Mouse (Mus musculus): ENCODE results near the gene Dctd. TPM values are rescaled to one million over a fixed set of nuclear protein-coding genes. Genes with fewer than 3 reads are reported as not detected.
A peak's percentile ranks its signal among the peaks of the same experiment; 100 is the strongest.

Dctd gene
- polyA plus RNA-seq, 1 experiment, result not detected

GRCm38 (mm10) chr8:48100100-48100787, 1.4 kb downstream of the Dctd start:
- TF ChIP-seq POLR2A (IDR thresholded peaks at IDR 0.05; ENCODE audit: insufficient read depth, low read depth, low read length) (no peak), CTCF (IDR thresholded peaks at IDR 0.05; ENCODE audit: insufficient read depth, low read depth, low read length) (no peak)
- Histone ChIP-seq H3K4me3 (ENCODE audit: insufficient read depth, low read depth, low read length) (no peak overlapping the region), H3K27ac (ENCODE audit: insufficient read depth, low read depth, low read length) (no peak overlapping the region), H3K4me1 (ENCODE audit: control insufficient read depth, insufficient read depth, low read length) (peaks cover 7% of the 10 kb centered on the region)
- WGBS, result 75% methylated on average over 14 of the region's 14 CpGs

- 42% methylated on average over 5 of the region's 5 CpGs for WGBS
- TF ChIP-seq CTCF (IDR thresholded peaks at IDR 0.05; ENCODE audit: insufficient read depth, low read depth, low read length), result no peak
- no peak for TF ChIP-seq POLR2A (IDR thresholded peaks at IDR 0.05; ENCODE audit: insufficient read depth, low read depth, low read length)
- H3K27ac ChIP-seq (ENCODE audit: insufficient read depth, low read depth, low read length), result no peak overlapping the region
- H3K4me1 ChIP-seq (ENCODE audit: control insufficient read depth, insufficient read depth, low read length), result peaks cover 4% of the 10 kb centered on the region
- H3K4me3 ChIP-seq (ENCODE audit: insufficient read depth, low read depth, low read length), result peak overlapping the region; percentile 71
These were observed 10.5 kb downstream of the Dctd start for GRCm38 (mm10) chr8:48109373-48109855.

- no peak overlapping the region for H3K27ac ChIP-seq (ENCODE audit: insufficient read depth, low read depth, low read length)
- H3K4me1 ChIP-seq (ENCODE audit: control insufficient read depth, insufficient read depth, low read length), result peaks cover 4% of the 10 kb centered on the region
- H3K4me3 ChIP-seq (ENCODE audit: insufficient read depth, low read depth, low read length), result peak overlapping the region; percentile 71
- TF ChIP-seq CTCF (IDR thresholded peaks at IDR 0.05; ENCODE audit: insufficient read depth, low read depth, low read length) (no peak), POLR2A (IDR thresholded peaks at IDR 0.05; ENCODE audit: insufficient read depth, low read depth, low read length) (no peak)
- WGBS, result 1% methylated on average over 53 of the region's 61 CpGs
These were observed 11.2 kb downstream of the Dctd start for GRCm38 (mm10) chr8:48109856-48110780.

- Histone ChIP-seq H3K27ac (ENCODE audit: insufficient read depth, low read depth, low read length) (no peak overlapping the region), H3K4me3 (ENCODE audit: insufficient read depth, low read depth, low read length) (no peak overlapping the region), H3K4me1 (ENCODE audit: control insufficient read depth, insufficient read depth, low read length) (peaks cover 4% of the 10 kb centered on the region)
- TF ChIP-seq POLR2A (IDR thresholded peaks at IDR 0.05; ENCODE audit: insufficient read depth, low read depth, low read length), result no peak
- no peak for TF ChIP-seq CTCF (IDR thresholded peaks at IDR 0.05; ENCODE audit: insufficient read depth, low read depth, low read length)
- WGBS, result 89% methylated on average over 6 of the region's 6 CpGs
These were observed 15.7 kb downstream of the Dctd start for GRCm38 (mm10) chr8:48114591-48114990.

GRCm38 (mm10) chr8:48122991-48123390, 24.1 kb downstream of the Dctd start:
- WGBS, result 100% methylated on average over 1 of the region's 1 CpGs
- TF ChIP-seq POLR2A (IDR thresholded peaks at IDR 0.05; ENCODE audit: insufficient read depth, low read depth, low read length) (no peak), CTCF (IDR thresholded peaks at IDR 0.05; ENCODE audit: insufficient read depth, low read depth, low read length) (no peak)
- no peak overlapping the region for H3K4me3 ChIP-seq (ENCODE audit: insufficient read depth, low read depth, low read length)
- no peaks in the 10 kb centered on the region for H3K4me1 ChIP-seq (ENCODE audit: control insufficient read depth, insufficient read depth, low read length)
- no peak overlapping the region for H3K27ac ChIP-seq (ENCODE audit: insufficient read depth, low read depth, low read length)

GRCm38 (mm10) chr8:48124857-48125256, 26.0 kb downstream of the Dctd start:
- 72% methylated on average over 8 of the region's 8 CpGs for WGBS
- Histone ChIP-seq H3K4me3 (ENCODE audit: insufficient read depth, low read depth, low read length) (no peak overlapping the region), H3K4me1 (ENCODE audit: control insufficient read depth, insufficient read depth, low read length) (no peaks in the 10 kb centered on the region), H3K27ac (ENCODE audit: insufficient read depth, low read depth, low read length) (no peak overlapping the region)
- TF ChIP-seq POLR2A (IDR thresholded peaks at IDR 0.05; ENCODE audit: insufficient read depth, low read depth, low read length) (no peak), CTCF (IDR thresholded peaks at IDR 0.05; ENCODE audit: insufficient read depth, low read depth, low read length) (no peak)

GRCm38 (mm10) chr8:48126954-48127353, 28.1 kb downstream of the Dctd start:
- H3K27ac ChIP-seq (ENCODE audit: insufficient read depth, low read depth, low read length), result no peak overlapping the region
- 91% methylated on average over 13 of the region's 13 CpGs for WGBS
- no peaks in the 10 kb centered on the region for H3K4me1 ChIP-seq (ENCODE audit: control insufficient read depth, insufficient read depth, low read length)
- no peak for TF ChIP-seq CTCF (IDR thresholded peaks at IDR 0.05; ENCODE audit: insufficient read depth, low read depth, low read length)
- no peak for TF ChIP-seq POLR2A (IDR thresholded peaks at IDR 0.05; ENCODE audit: insufficient read depth, low read depth, low read length)
- H3K4me3 ChIP-seq (ENCODE audit: insufficient read depth, low read depth, low read length), result no peak overlapping the region

- H3K4me1 ChIP-seq (ENCODE audit: control insufficient read depth, insufficient read depth, low read length), result no peaks in the 10 kb centered on the region
- WGBS, result 95% methylated on average over 8 of the region's 8 CpGs
- no peak overlapping the region for H3K4me3 ChIP-seq (ENCODE audit: insufficient read depth, low read depth, low read length)
- no peak overlapping the region for H3K27ac ChIP-seq (ENCODE audit: insufficient read depth, low read depth, low read length)
- TF ChIP-seq POLR2A (IDR thresholded peaks at IDR 0.05; ENCODE audit: insufficient read depth, low read depth, low read length), result no peak
- TF ChIP-seq CTCF (IDR thresholded peaks at IDR 0.05; ENCODE audit: insufficient read depth, low read depth, low read length), result no peak
These were observed 31.4 kb downstream of the Dctd start for GRCm38 (mm10) chr8:48130266-48130665.

GRCm38 (mm10) chr8:48133321-48133720, 34.4 kb downstream of the Dctd start:
- H3K4me3 ChIP-seq (ENCODE audit: insufficient read depth, low read depth, low read length), result no peak overlapping the region
- 94% methylated on average over 5 of the region's 5 CpGs for WGBS
- H3K27ac ChIP-seq (ENCODE audit: insufficient read depth, low read depth, low read length), result no peak overlapping the region
- TF ChIP-seq CTCF (IDR thresholded peaks at IDR 0.05; ENCODE audit: insufficient read depth, low read depth, low read length) (no peak), POLR2A (IDR thresholded peaks at IDR 0.05; ENCODE audit: insufficient read depth, low read depth, low read length) (no peak)
- no peaks in the 10 kb centered on the region for H3K4me1 ChIP-seq (ENCODE audit: control insufficient read depth, insufficient read depth, low read length)

All from olfactory bulb, adult 2 months (tissue).